Mouse (Mus musculus) heart, embryonic 10.5 days (tissue): ENCODE data around the gene Tpx2. TPM values are rescaled to one million over a fixed set of nuclear protein-coding genes. Genes with fewer than 3 reads are reported as not detected.

Source experiments
- microRNA-seq: library from miRNA; unstranded; fragments of <30 nt; microRNA quantifications from one replicate; pipeline ENCODE4, GENCODE M21; 2017
- polyA plus RNA-seq: library from polyadenylated mRNA; unstranded; fragments of >200 nt; fragmentation: Nextera tagmentation; extraction: Ambion mirVana; gene quantifications from 2 replicates; pipeline ENCODE4 v1.2.1, GENCODE M21; 2016

Tpx2 gene
- polyA plus RNA-seq, 1 experiment from 2014 or later, result 97.0 TPM

Small RNAs within 50 kb of the gene (microRNA-seq; reads per million reads assigned to microRNA genes)
- gene Mir5622, result 2.8 reads per million, percentile 3 among the genes with 10 or more reads in this experiment

Other genes with a start within 250 kb of the Tpx2 start
- gene Defb45, start 248.6 kb upstream of the Tpx2 start, polyA plus RNA-seq, result not detected in 2 replicates
- not detected in 2 replicates for gene Defb36, start 243.6 kb upstream of the Tpx2 start, polyA plus RNA-seq
- gene Defb25, start 224.9 kb upstream of the Tpx2 start, polyA plus RNA-seq, result 0.67 TPM in 1 of 2 replicates, not detected in the other
- 4.9 and 5.1 TPM in 2 replicates for gene Rem1, start 221.0 kb upstream of the Tpx2 start, polyA plus RNA-seq
- 84.1 and 103 TPM in 2 replicates for gene H13, start 178.5 kb upstream of the Tpx2 start, polyA plus RNA-seq
- 28.0 and 33.2 TPM in 2 replicates for gene Mcts2, start 160.9 kb upstream of the Tpx2 start, polyA plus RNA-seq
- 92.5 and 124 TPM in 2 replicates for gene Id1, start 111.7 kb upstream of the Tpx2 start, polyA plus RNA-seq
- gene Cox4i2, start 93.8 kb upstream of the Tpx2 start, polyA plus RNA-seq, result 18.8 and 21.1 TPM in 2 replicates
- 72.8 and 76.2 TPM in 2 replicates for gene Bcl2l1, start 16.2 kb upstream of the Tpx2 start, polyA plus RNA-seq
- gene Mylk2, start 63.4 kb downstream of the Tpx2 start, polyA plus RNA-seq, result 0.05 and 0.07 TPM in 2 replicates
- 0.21 and 0.36 TPM in 2 replicates for gene Foxs1, start 85.2 kb downstream of the Tpx2 start, polyA plus RNA-seq
- 0.04 TPM in 2 replicates for gene Dusp15, start 103.7 kb downstream of the Tpx2 start, polyA plus RNA-seq
- gene Ttll9, start 114.5 kb downstream of the Tpx2 start, polyA plus RNA-seq, result 0.47 and 0.85 TPM in 2 replicates
- gene Pdrg1, start 167.5 kb downstream of the Tpx2 start, polyA plus RNA-seq, result 89.9 and 94.4 TPM in 2 replicates
- not detected in 2 replicates for gene Xkr7, start 183.9 kb downstream of the Tpx2 start, polyA plus RNA-seq
- 4.4 and 5.1 TPM in 2 replicates for gene Ccm2l, start 218.0 kb downstream of the Tpx2 start, polyA plus RNA-seq